Mouse (Mus musculus) limb, embryonic 13.5 days (tissue): Measurements from ENCODE around the gene Foxi1. TPM values are rescaled to one million over a fixed set of nuclear protein-coding genes. Genes with fewer than 3 reads are reported as not detected.

Source experiments
- ATAC-seq: fragments of 200-750 bp; cut with Nextera tagmentation; 2 replicates; pipeline ENCODE4 v1.8.0; 2017; ENCODE audit warnings: low read depth, moderate number of reproducible peaks, moderate TSS enrichment; ENCODE audit not compliant: low FRiP score
- H3K27ac ChIP-seq: fragments of 300-500 bp; sonication (generic); 2 replicates; pipeline ENCODE4 v1.5.1; 2015; ENCODE audit warnings: inconsistent platforms, mild to moderate bottlenecking, moderate library complexity
- H3K27me3 ChIP-seq: fragments of 300-500 bp; sonication (generic); 2 replicates; pipeline ENCODE4 v1.6.1; 2015; ENCODE audit warnings: mild to moderate bottlenecking, inconsistent platforms
- H3K36me3 ChIP-seq: fragments of 300-500 bp; sonication (generic); 2 replicates; pipeline ENCODE4 v1.6.1; 2015; ENCODE audit warnings: inconsistent platforms, mild to moderate bottlenecking, moderate library complexity
- H3K4me1 ChIP-seq: fragments of 300-500 bp; sonication (generic); 2 replicates; pipeline ENCODE4 v1.6.1; 2015; ENCODE audit warnings: inconsistent platforms
- H3K4me2 ChIP-seq: fragments of 300-500 bp; sonication (generic); replicated peaks from 2 replicates; pipeline ENCODE4 v1.6.1; 2015; ENCODE audit warnings: inconsistent platforms, mild to moderate bottlenecking, moderate library complexity
- H3K4me3 ChIP-seq: fragments of 300-500 bp; sonication (generic); 2 replicates; pipeline ENCODE4 v1.5.1; 2015; ENCODE audit warnings: moderate library complexity, mild to moderate bottlenecking, inconsistent platforms
- H3K9ac ChIP-seq: fragments of 300-500 bp; sonication (generic); 2 replicates; pipeline ENCODE4 v1.6.1; 2015; ENCODE audit warnings: mild to moderate bottlenecking, inconsistent platforms
- H3K9me3 ChIP-seq: fragments of 300-500 bp; sonication (generic); 2 replicates; pipeline ENCODE4 v1.6.1; 2016; ENCODE audit warnings: inconsistent platforms
- WGBS: fragments of 180-500 bp; shearing (Covaris S2); methylation state at CpG from one replicate; pipeline ENCODE4 v1.1.7; 2015; 5-methylcytosine and 5-hydroxymethylcytosine counted together
- polyA plus RNA-seq: library from polyadenylated mRNA; unstranded; fragments of >200 nt; fragmentation: Nextera tagmentation; extraction: Ambion mirVana; gene quantifications from 2 replicates; pipeline ENCODE4 v1.2.1, GENCODE M21; 2015

Gene Foxi1
- polyA plus RNA-seq, 1 experiment from 2014 or later, result not detected

- H3K27me3 ChIP-seq, result no peaks in the 10 kb centered on the region
- no peaks in the 10 kb centered on the region for H3K36me3 ChIP-seq
- no peak for ATAC-seq
- no peak overlapping the region for H3K27ac ChIP-seq
- no peak overlapping the region for H3K4me2 ChIP-seq
- H3K9me3 ChIP-seq, result no peaks in the 10 kb centered on the region
- H3K4me3 ChIP-seq, result no peak overlapping the region
- H3K4me1 ChIP-seq, result no peaks in the 10 kb centered on the region
- 73% methylated on average over 9 of the region's 9 CpGs for WGBS
- no peak overlapping the region for H3K9ac ChIP-seq
Observed at GRCm38 (mm10) chr11:34194158-34194941, 13.5 kb downstream of the Foxi1 start.

GRCm38 (mm10) chr11:34193658-34194057 lies 14.2 kb downstream of the Foxi1 start:
- Histone ChIP-seq H3K27me3 (no peaks in the 10 kb centered on the region), H3K27ac (no peak overlapping the region), H3K4me3 (no peak overlapping the region), H3K4me1 (no peaks in the 10 kb centered on the region), H3K36me3 (no peaks in the 10 kb centered on the region), H3K9me3 (no peaks in the 10 kb centered on the region), H3K9ac (no peak overlapping the region), H3K4me2 (no peak overlapping the region)
- no peak for ATAC-seq
- WGBS, result 45% methylated on average over 3 of the region's 3 CpGs

GRCm38 (mm10) chr11:34184266-34184665 lies 23.6 kb downstream of the Foxi1 start:
- no peak overlapping the region for H3K9ac ChIP-seq
- WGBS, result 77% methylated on average over 2 of the region's 2 CpGs
- no peak for ATAC-seq

GRCm38 (mm10) chr11:34181214-34182117 lies 26.4 kb downstream of the Foxi1 start:
- no peak overlapping the region for H3K4me2 ChIP-seq
- peak; percentile 72 for ATAC-seq
- 51% methylated on average over 8 of the region's 8 CpGs for WGBS
- H3K4me1 ChIP-seq, result peaks cover 9% of the 10 kb centered on the region; the same call in 1 of the 2 replicates
- H3K36me3 ChIP-seq, result no peaks in the 10 kb centered on the region
- H3K27ac ChIP-seq, result peak overlapping the region; percentile 22; the same call in 1 of the 2 replicates
- H3K27me3 ChIP-seq, result no peaks in the 10 kb centered on the region
- H3K9me3 ChIP-seq, result no peaks in the 10 kb centered on the region
- H3K4me3 ChIP-seq, result no peak overlapping the region
- no peak overlapping the region for H3K9ac ChIP-seq

More at GRCm38 (mm10) chr11:34184266-34184665, 23.6 kb downstream of the Foxi1 start:
- no peak overlapping the region for H3K4me2 ChIP-seq
- H3K27ac ChIP-seq, result no peak overlapping the region
- peaks cover 9% of the 10 kb centered on the region; the same call in 1 of the 2 replicates for H3K4me1 ChIP-seq
- no peaks in the 10 kb centered on the region for H3K9me3 ChIP-seq
- no peaks in the 10 kb centered on the region for H3K27me3 ChIP-seq
- H3K4me3 ChIP-seq, result no peak overlapping the region
- no peaks in the 10 kb centered on the region for H3K36me3 ChIP-seq

- H3K4me1 ChIP-seq, result peaks cover 9% of the 10 kb centered on the region; the same call in 1 of the 2 replicates
- no peaks in the 10 kb centered on the region for H3K27me3 ChIP-seq
- no peak overlapping the region for H3K9ac ChIP-seq
- no peaks in the 10 kb centered on the region for H3K36me3 ChIP-seq
- no peak overlapping the region for H3K4me2 ChIP-seq
- ATAC-seq, result no peak
- 87% methylated on average over 2 of the region's 2 CpGs for WGBS
- H3K27ac ChIP-seq, result no peak overlapping the region
- H3K9me3 ChIP-seq, result no peaks in the 10 kb centered on the region
- no peak overlapping the region for H3K4me3 ChIP-seq
Observed at GRCm38 (mm10) chr11:34178752-34179151, 29.1 kb downstream of the Foxi1 start.

- no peak for ATAC-seq
- no peaks in the 10 kb centered on the region for H3K36me3 ChIP-seq
- no peaks in the 10 kb centered on the region for H3K27me3 ChIP-seq
- no peak overlapping the region for H3K27ac ChIP-seq
- peaks cover 3% of the 10 kb centered on the region; the same call in 1 of the 2 replicates for H3K4me1 ChIP-seq
- 91% methylated on average over 1 of the region's 1 CpGs for WGBS
- H3K9ac ChIP-seq, result no peak overlapping the region
- H3K4me2 ChIP-seq, result no peak overlapping the region
- H3K4me3 ChIP-seq, result no peak overlapping the region
- no peaks in the 10 kb centered on the region for H3K9me3 ChIP-seq
Observed at GRCm38 (mm10) chr11:34176371-34176770, 31.5 kb downstream of the Foxi1 start.

- Histone ChIP-seq H3K27me3 (no peaks in the 10 kb centered on the region), H3K4me1 (peaks cover 14% of the 10 kb centered on the region), H3K4me3 (no peak overlapping the region), H3K9ac (no peak overlapping the region), H3K36me3 (no peaks in the 10 kb centered on the region), H3K27ac (no peak overlapping the region), H3K9me3 (no peaks in the 10 kb centered on the region), H3K4me2 (no peak overlapping the region)
- no peak for ATAC-seq
- WGBS, result 77% methylated on average over 1 of the region's 1 CpGs
Observed at GRCm38 (mm10) chr11:34171221-34171620, 36.7 kb downstream of the Foxi1 start.

GRCm38 (mm10) chr11:34169464-34169894 lies 38.4 kb downstream of the Foxi1 start:
- Histone ChIP-seq H3K4me3 (no peak overlapping the region), H3K27ac (no peak overlapping the region), H3K4me2 (no peak overlapping the region), H3K4me1 (peaks cover 14% of the 10 kb centered on the region), H3K36me3 (no peaks in the 10 kb centered on the region), H3K27me3 (no peaks in the 10 kb centered on the region), H3K9me3 (no peaks in the 10 kb centered on the region), H3K9ac (peak overlapping the region; percentile 36; the same call in 1 of the 2 replicates)
- 0 out of 2 replicates have a peak, but pooled peaks have one; percentile 44 for ATAC-seq
- WGBS, result 23% methylated on average over 5 of the region's 5 CpGs

- Histone ChIP-seq H3K4me1 (peaks cover 14% of the 10 kb centered on the region), H3K4me3 (no peak overlapping the region), H3K9me3 (peaks cover 3% of the 10 kb centered on the region), H3K9ac (no peak overlapping the region), H3K36me3 (no peaks in the 10 kb centered on the region), H3K4me2 (no peak overlapping the region), H3K27ac (no peak overlapping the region), H3K27me3 (no peaks in the 10 kb centered on the region)
- ATAC-seq, result no peak
- WGBS, result 44% methylated on average over 4 of the region's 4 CpGs
Observed at GRCm38 (mm10) chr11:34166392-34166791, 41.5 kb downstream of the Foxi1 start.

GRCm38 (mm10) chr11:34165278-34165677 lies 42.6 kb downstream of the Foxi1 start:
- no peak for ATAC-seq
- H3K27ac ChIP-seq, result no peak overlapping the region
- no peak overlapping the region for H3K4me2 ChIP-seq
- WGBS, result 92% methylated on average over 11 of the region's 11 CpGs
- H3K9ac ChIP-seq, result no peak overlapping the region
- H3K36me3 ChIP-seq, result no peaks in the 10 kb centered on the region
- H3K4me3 ChIP-seq, result no peak overlapping the region
- peaks cover 5% of the 10 kb centered on the region for H3K9me3 ChIP-seq
- peaks cover 14% of the 10 kb centered on the region for H3K4me1 ChIP-seq
- no peaks in the 10 kb centered on the region for H3K27me3 ChIP-seq

GRCm38 (mm10) chr11:34158916-34159315 lies 49.0 kb downstream of the Foxi1 start:
- peaks cover 5% of the 10 kb centered on the region for H3K9me3 ChIP-seq
- H3K27me3 ChIP-seq, result no peaks in the 10 kb centered on the region
- H3K4me2 ChIP-seq, result no peak overlapping the region
- H3K4me1 ChIP-seq, result no peaks in the 10 kb centered on the region
- WGBS, result 82% methylated on average over 9 of the region's 9 CpGs
- H3K36me3 ChIP-seq, result no peaks in the 10 kb centered on the region
- no peak overlapping the region for H3K27ac ChIP-seq
- no peak for ATAC-seq
- no peak overlapping the region for H3K9ac ChIP-seq
- H3K4me3 ChIP-seq, result no peak overlapping the region

- H3K9me3 ChIP-seq, result no peaks in the 10 kb centered on the region
- no peak overlapping the region for H3K4me3 ChIP-seq
- H3K27me3 ChIP-seq, result no peaks in the 10 kb centered on the region
- H3K36me3 ChIP-seq, result no peaks in the 10 kb centered on the region
- H3K27ac ChIP-seq, result no peak overlapping the region
- WGBS, result 69% methylated on average over 7 of the region's 7 CpGs
- no peak overlapping the region for H3K4me2 ChIP-seq
- H3K4me1 ChIP-seq, result no peaks in the 10 kb centered on the region
- ATAC-seq, result no peak
- H3K9ac ChIP-seq, result no peak overlapping the region
Observed at GRCm38 (mm10) chr11:34155235-34155634, 52.7 kb downstream of the Foxi1 start.
